Mouse (Mus musculus): Measurements from ENCODE around the gene Il1r2.

Il1r2 gene

GRCm38 (mm10) chr1:40055051-40055450, 18.8 kb upstream of the Il1r2 start:
- peaks cover 7% of the 10 kb centered on the region for H3K27me3 ChIP-seq (ENCODE audit: insufficient read depth, low read length)
- H3K4me3 ChIP-seq (replicated peaks; ENCODE audit: low read length): peak overlapping the region; percentile 62
- no peaks in the 10 kb centered on the region for H3K9me3 ChIP-seq (ENCODE audit: low read length)
- H3K4me1 ChIP-seq (replicated peaks; ENCODE audit: low read depth, low read length): peaks cover 43% of the 10 kb centered on the region
- no peaks in the 10 kb centered on the region for H3K36me3 ChIP-seq (ENCODE audit: insufficient read depth, low read length)
- TF ChIP-seq NANOG (IDR thresholded peaks at IDR 0.05; ENCODE audit: borderline replicate concordance, low read length): no peak
- TF ChIP-seq POU5F1 (IDR thresholded peaks at IDR 0.05; ENCODE audit: borderline replicate concordance, low read length): no peak
- no peak for TF ChIP-seq CTCF (conservative IDR thresholded peaks at IDR 0.05; ENCODE audit: low read length)

- TF ChIP-seq NANOG (IDR thresholded peaks at IDR 0.05; ENCODE audit: borderline replicate concordance, low read length) (no peak), CTCF (conservative IDR thresholded peaks at IDR 0.05; ENCODE audit: low read length) (no peak), POU5F1 (IDR thresholded peaks at IDR 0.05; ENCODE audit: borderline replicate concordance, low read length) (no peak)
- H3K4me3 ChIP-seq (replicated peaks; ENCODE audit: low read length): peak overlapping the region; percentile 62
- H3K27me3 ChIP-seq (ENCODE audit: insufficient read depth, low read length): peaks cover 7% of the 10 kb centered on the region
Measured at GRCm38 (mm10) chr1:40055963-40056362, 17.9 kb upstream of the Il1r2 start.

GRCm38 (mm10) chr1:40057351-40057750, 16.5 kb upstream of the Il1r2 start:
- TF ChIP-seq POU5F1 (IDR thresholded peaks at IDR 0.05; ENCODE audit: borderline replicate concordance, low read length) (no peak), NANOG (IDR thresholded peaks at IDR 0.05; ENCODE audit: borderline replicate concordance, low read length) (no peak), CTCF (conservative IDR thresholded peaks at IDR 0.05; ENCODE audit: low read length) (no peak)
- Histone ChIP-seq H3K4me3 (replicated peaks; ENCODE audit: low read length) (no peak overlapping the region), H3K9me3 (ENCODE audit: low read length) (no peaks in the 10 kb centered on the region), H3K27me3 (ENCODE audit: insufficient read depth, low read length) (peaks cover 7% of the 10 kb centered on the region), H3K36me3 (ENCODE audit: insufficient read depth, low read length) (no peaks in the 10 kb centered on the region), H3K4me1 (replicated peaks; ENCODE audit: low read depth, low read length) (peaks cover 37% of the 10 kb centered on the region)

More at GRCm38 (mm10) chr1:40055963-40056362, 17.9 kb upstream of the Il1r2 start:
- no peaks in the 10 kb centered on the region for H3K9me3 ChIP-seq (ENCODE audit: low read length)
- H3K36me3 ChIP-seq (ENCODE audit: insufficient read depth, low read length): no peaks in the 10 kb centered on the region
- peaks cover 43% of the 10 kb centered on the region for H3K4me1 ChIP-seq (replicated peaks; ENCODE audit: low read depth, low read length)

GRCm38 (mm10) chr1:40058013-40058412, 15.9 kb upstream of the Il1r2 start:
- no peaks in the 10 kb centered on the region for H3K9me3 ChIP-seq (ENCODE audit: low read length)
- peaks cover 34% of the 10 kb centered on the region for H3K4me1 ChIP-seq (replicated peaks; ENCODE audit: low read depth, low read length)
- H3K27me3 ChIP-seq (ENCODE audit: insufficient read depth, low read length): peaks cover 7% of the 10 kb centered on the region
- TF ChIP-seq POU5F1 (IDR thresholded peaks at IDR 0.05; ENCODE audit: borderline replicate concordance, low read length) (no peak), NANOG (IDR thresholded peaks at IDR 0.05; ENCODE audit: borderline replicate concordance, low read length) (no peak), CTCF (conservative IDR thresholded peaks at IDR 0.05; ENCODE audit: low read length) (no peak)
- no peak overlapping the region for H3K4me3 ChIP-seq (replicated peaks; ENCODE audit: low read length)
- no peaks in the 10 kb centered on the region for H3K36me3 ChIP-seq (ENCODE audit: insufficient read depth, low read length)

GRCm38 (mm10) chr1:40059122-40059774, 14.6 kb upstream of the Il1r2 start:
- Histone ChIP-seq H3K27me3 (ENCODE audit: insufficient read depth, low read length) (peaks cover 7% of the 10 kb centered on the region), H3K36me3 (ENCODE audit: insufficient read depth, low read length) (no peaks in the 10 kb centered on the region), H3K4me1 (replicated peaks; ENCODE audit: low read depth, low read length) (peaks cover 34% of the 10 kb centered on the region), H3K9me3 (ENCODE audit: low read length) (no peaks in the 10 kb centered on the region), H3K4me3 (replicated peaks; ENCODE audit: low read length) (no peak overlapping the region)
- TF ChIP-seq POU5F1 (IDR thresholded peaks at IDR 0.05; ENCODE audit: borderline replicate concordance, low read length) (no peak), NANOG (IDR thresholded peaks at IDR 0.05; ENCODE audit: borderline replicate concordance, low read length) (no peak), CTCF (conservative IDR thresholded peaks at IDR 0.05; ENCODE audit: low read length) (no peak)

GRCm38 (mm10) chr1:40061359-40061758, 12.5 kb upstream of the Il1r2 start:
- Histone ChIP-seq H3K9me3 (ENCODE audit: low read length) (no peaks in the 10 kb centered on the region), H3K4me1 (replicated peaks; ENCODE audit: low read depth, low read length) (peaks cover 17% of the 10 kb centered on the region), H3K27me3 (ENCODE audit: insufficient read depth, low read length) (peaks cover 3% of the 10 kb centered on the region), H3K36me3 (ENCODE audit: insufficient read depth, low read length) (no peaks in the 10 kb centered on the region), H3K4me3 (replicated peaks; ENCODE audit: low read length) (no peak overlapping the region)
- no peak for TF ChIP-seq POU5F1 (IDR thresholded peaks at IDR 0.05; ENCODE audit: borderline replicate concordance, low read length)
- no peak for TF ChIP-seq CTCF (conservative IDR thresholded peaks at IDR 0.05; ENCODE audit: low read length)
- TF ChIP-seq NANOG (IDR thresholded peaks at IDR 0.05; ENCODE audit: borderline replicate concordance, low read length): no peak

GRCm38 (mm10) chr1:40063409-40063808, 10.5 kb upstream of the Il1r2 start:
- Histone ChIP-seq H3K36me3 (ENCODE audit: insufficient read depth, low read length) (no peaks in the 10 kb centered on the region), H3K9me3 (ENCODE audit: low read length) (no peaks in the 10 kb centered on the region), H3K4me3 (replicated peaks; ENCODE audit: low read length) (no peak overlapping the region), H3K27me3 (ENCODE audit: insufficient read depth, low read length) (peaks cover 2% of the 10 kb centered on the region; the same call in 1 of the 2 replicates), H3K4me1 (replicated peaks; ENCODE audit: low read depth, low read length) (0 out of 2 replicates have a peak, but pooled peaks cover 1% of the 10 kb centered on the region)
- TF ChIP-seq NANOG (IDR thresholded peaks at IDR 0.05; ENCODE audit: borderline replicate concordance, low read length) (no peak), POU5F1 (IDR thresholded peaks at IDR 0.05; ENCODE audit: borderline replicate concordance, low read length) (no peak), CTCF (conservative IDR thresholded peaks at IDR 0.05; ENCODE audit: low read length) (no peak)

- H3K9me3 ChIP-seq (ENCODE audit: low read length): no peaks in the 10 kb centered on the region
- no peak overlapping the region for H3K4me3 ChIP-seq (replicated peaks; ENCODE audit: low read length)
- H3K27me3 ChIP-seq (ENCODE audit: insufficient read depth, low read length): peaks cover 8% of the 10 kb centered on the region; the same call in 1 of the 2 replicates
- TF ChIP-seq CTCF (conservative IDR thresholded peaks at IDR 0.05; ENCODE audit: low read length) (no peak), POU5F1 (IDR thresholded peaks at IDR 0.05; ENCODE audit: borderline replicate concordance, low read length) (no peak), NANOG (IDR thresholded peaks at IDR 0.05; ENCODE audit: borderline replicate concordance, low read length) (no peak)
- no peaks in the 10 kb centered on the region for H3K4me1 ChIP-seq (replicated peaks; ENCODE audit: low read depth, low read length)
- H3K36me3 ChIP-seq (ENCODE audit: insufficient read depth, low read length): no peaks in the 10 kb centered on the region
Measured at GRCm38 (mm10) chr1:40064508-40064907, 9.4 kb upstream of the Il1r2 start.

All from E14TG2a.4 (cell line).